Mouse (Mus musculus): ENCODE measurements around the gene Cnksr3. TPM values are rescaled to one million over a fixed set of nuclear protein-coding genes. Genes with fewer than 3 reads are reported as not detected.

Gene Cnksr3
- polyA plus RNA-seq, 1 experiment from 2014 or later, result 11.9 TPM

GRCm38 (mm10) chr10:7209691-7210455 lies 2.2 kb downstream of the Cnksr3 start:
- Histone ChIP-seq H3K4me2 (replicated peaks) (peak overlapping the region; percentile 84), H3K9ac (no peak overlapping the region), H3K27ac (replicated peaks) (no peak overlapping the region), H3K4me1 (peaks cover 34% of the 10 kb centered on the region), H3K4me3 (replicated peaks) (peak overlapping the region; percentile 81), H3K36me3 (no peaks in the 10 kb centered on the region), H3K27me3 (no peaks in the 10 kb centered on the region), H3K9me3 (replicated peaks) (no peaks in the 10 kb centered on the region)
- 61% methylated on average over 5 of the region's 5 CpGs for WGBS
- no peak for ATAC-seq (ENCODE audit: insufficient number of reproducible peaks, low FRiP score, low TSS enrichment, low read depth)

- Histone ChIP-seq H3K9ac (no peak overlapping the region), H3K36me3 (no peaks in the 10 kb centered on the region), H3K27ac (replicated peaks) (no peak overlapping the region), H3K9me3 (replicated peaks) (no peaks in the 10 kb centered on the region), H3K4me3 (replicated peaks) (no peak overlapping the region), H3K4me1 (peaks cover 32% of the 10 kb centered on the region), H3K27me3 (no peaks in the 10 kb centered on the region), H3K4me2 (replicated peaks) (peak overlapping the region; percentile 84; the same call in 1 of the 2 replicates)
- no peak for ATAC-seq (ENCODE audit: insufficient number of reproducible peaks, low FRiP score, low TSS enrichment, low read depth)
- WGBS, result 68% methylated on average over 10 of the region's 10 CpGs
Observed at GRCm38 (mm10) chr10:7208859-7209441, 3.1 kb downstream of the Cnksr3 start.

- Histone ChIP-seq H3K4me3 (replicated peaks) (no peak overlapping the region), H3K9me3 (replicated peaks) (no peaks in the 10 kb centered on the region), H3K27ac (replicated peaks) (no peak overlapping the region), H3K36me3 (no peaks in the 10 kb centered on the region), H3K27me3 (no peaks in the 10 kb centered on the region), H3K9ac (no peak overlapping the region), H3K4me2 (replicated peaks) (no peak overlapping the region), H3K4me1 (peaks cover 19% of the 10 kb centered on the region)
- no peak for ATAC-seq (ENCODE audit: insufficient number of reproducible peaks, low FRiP score, low TSS enrichment, low read depth)
- 80% methylated on average over 11 of the region's 11 CpGs for WGBS
Observed at GRCm38 (mm10) chr10:7207301-7207700, 4.7 kb downstream of the Cnksr3 start.

- 81% methylated on average over 7 of the region's 7 CpGs for WGBS
- Histone ChIP-seq H3K36me3 (no peaks in the 10 kb centered on the region), H3K4me1 (peaks cover 19% of the 10 kb centered on the region), H3K9me3 (replicated peaks) (no peaks in the 10 kb centered on the region), H3K27ac (replicated peaks) (no peak overlapping the region), H3K4me2 (replicated peaks) (no peak overlapping the region), H3K4me3 (replicated peaks) (no peak overlapping the region), H3K27me3 (no peaks in the 10 kb centered on the region), H3K9ac (no peak overlapping the region)
- ATAC-seq (ENCODE audit: insufficient number of reproducible peaks, low FRiP score, low TSS enrichment, low read depth), result no peak
Observed at GRCm38 (mm10) chr10:7206571-7206970, 5.5 kb downstream of the Cnksr3 start.

- no peaks in the 10 kb centered on the region for H3K9me3 ChIP-seq (replicated peaks)
- H3K4me1 ChIP-seq, result peaks cover 18% of the 10 kb centered on the region
- H3K4me2 ChIP-seq (replicated peaks), result no peak overlapping the region
- 72% methylated on average over 3 of the region's 3 CpGs for WGBS
- H3K9ac ChIP-seq, result no peak overlapping the region
- H3K27ac ChIP-seq (replicated peaks), result no peak overlapping the region
- H3K27me3 ChIP-seq, result no peaks in the 10 kb centered on the region
- ATAC-seq (ENCODE audit: insufficient number of reproducible peaks, low FRiP score, low TSS enrichment, low read depth), result no peak
- no peak overlapping the region for H3K4me3 ChIP-seq (replicated peaks)
- no peaks in the 10 kb centered on the region for H3K36me3 ChIP-seq
Observed at GRCm38 (mm10) chr10:7205576-7205975, 6.5 kb downstream of the Cnksr3 start.

GRCm38 (mm10) chr10:7204953-7205352 lies 7.1 kb downstream of the Cnksr3 start:
- 72% methylated on average over 3 of the region's 3 CpGs for WGBS
- Histone ChIP-seq H3K27me3 (no peaks in the 10 kb centered on the region), H3K36me3 (no peaks in the 10 kb centered on the region), H3K9me3 (replicated peaks) (no peaks in the 10 kb centered on the region), H3K4me2 (replicated peaks) (no peak overlapping the region), H3K4me3 (replicated peaks) (no peak overlapping the region), H3K27ac (replicated peaks) (no peak overlapping the region), H3K4me1 (peaks cover 12% of the 10 kb centered on the region), H3K9ac (no peak overlapping the region)
- ATAC-seq (ENCODE audit: insufficient number of reproducible peaks, low FRiP score, low TSS enrichment, low read depth), result no peak

GRCm38 (mm10) chr10:7202576-7202975 lies 9.5 kb downstream of the Cnksr3 start:
- Histone ChIP-seq H3K9ac (no peak overlapping the region), H3K36me3 (no peaks in the 10 kb centered on the region), H3K4me1 (0 out of 2 replicates have a peak, but pooled peaks cover 4% of the 10 kb centered on the region), H3K27me3 (no peaks in the 10 kb centered on the region), H3K27ac (replicated peaks) (no peak overlapping the region), H3K4me2 (replicated peaks) (no peak overlapping the region), H3K4me3 (replicated peaks) (no peak overlapping the region), H3K9me3 (replicated peaks) (no peaks in the 10 kb centered on the region)
- 90% methylated on average over 9 of the region's 9 CpGs for WGBS
- ATAC-seq (ENCODE audit: insufficient number of reproducible peaks, low FRiP score, low TSS enrichment, low read depth), result no peak

- H3K36me3 ChIP-seq, result no peaks in the 10 kb centered on the region
- no peak overlapping the region for H3K9ac ChIP-seq
- no peaks in the 10 kb centered on the region for H3K27me3 ChIP-seq
- no peak for ATAC-seq (ENCODE audit: insufficient number of reproducible peaks, low FRiP score, low TSS enrichment, low read depth)
- 73% methylated on average over 7 of the region's 7 CpGs for WGBS
- H3K4me2 ChIP-seq (replicated peaks), result no peak overlapping the region
- H3K4me1 ChIP-seq, result peaks cover 13% of the 10 kb centered on the region
- no peaks in the 10 kb centered on the region for H3K9me3 ChIP-seq (replicated peaks)
- H3K4me3 ChIP-seq (replicated peaks), result no peak overlapping the region
- H3K27ac ChIP-seq (replicated peaks), result no peak overlapping the region
Observed at GRCm38 (mm10) chr10:7200665-7201064, 11.4 kb downstream of the Cnksr3 start.

- H3K9me3 ChIP-seq (replicated peaks), result no peaks in the 10 kb centered on the region
- H3K27me3 ChIP-seq, result no peaks in the 10 kb centered on the region
- no peaks in the 10 kb centered on the region for H3K36me3 ChIP-seq
- no peak for ATAC-seq (ENCODE audit: insufficient number of reproducible peaks, low FRiP score, low TSS enrichment, low read depth)
- H3K4me3 ChIP-seq (replicated peaks), result no peak overlapping the region
- no peak overlapping the region for H3K27ac ChIP-seq (replicated peaks)
- H3K9ac ChIP-seq, result no peak overlapping the region
- peaks cover 15% of the 10 kb centered on the region for H3K4me1 ChIP-seq
- no peak overlapping the region for H3K4me2 ChIP-seq (replicated peaks)
Observed at GRCm38 (mm10) chr10:7198201-7198600, 13.8 kb downstream of the Cnksr3 start.

- ATAC-seq (ENCODE audit: insufficient number of reproducible peaks, low FRiP score, low TSS enrichment, low read depth), result no peak
- no peak overlapping the region for H3K4me2 ChIP-seq (replicated peaks)
- WGBS, result 82% methylated on average over 6 of the region's 6 CpGs
- no peak overlapping the region for H3K27ac ChIP-seq (replicated peaks)
- H3K4me1 ChIP-seq, result peaks cover 15% of the 10 kb centered on the region
- no peak overlapping the region for H3K4me3 ChIP-seq (replicated peaks)
- no peaks in the 10 kb centered on the region for H3K36me3 ChIP-seq
- no peak overlapping the region for H3K9ac ChIP-seq
- H3K27me3 ChIP-seq, result no peaks in the 10 kb centered on the region
- H3K9me3 ChIP-seq (replicated peaks), result no peaks in the 10 kb centered on the region
Observed at GRCm38 (mm10) chr10:7197733-7198132, 14.3 kb downstream of the Cnksr3 start.

GRCm38 (mm10) chr10:7196668-7197400 lies 15.2 kb downstream of the Cnksr3 start:
- ATAC-seq (ENCODE audit: insufficient number of reproducible peaks, low FRiP score, low TSS enrichment, low read depth), result no peak
- Histone ChIP-seq H3K9ac (no peak overlapping the region), H3K4me1 (peaks cover 18% of the 10 kb centered on the region), H3K4me2 (replicated peaks) (no peak overlapping the region), H3K9me3 (replicated peaks) (no peaks in the 10 kb centered on the region), H3K36me3 (no peaks in the 10 kb centered on the region), H3K27ac (replicated peaks) (0 out of 2 replicates have a peak overlapping the region, but pooled peaks have one; percentile 5), H3K27me3 (no peaks in the 10 kb centered on the region), H3K4me3 (replicated peaks) (no peak overlapping the region)
- 75% methylated on average over 8 of the region's 8 CpGs for WGBS

Measured in embryonic facial prominence, embryonic 15.5 days (tissue).